Mouse (Mus musculus): ENCODE measurements around the gene Ppp1r14b. TPM values are rescaled to one million over a fixed set of nuclear protein-coding genes. Genes with fewer than 3 reads are reported as not detected.
A peak's percentile ranks its signal among the peaks of the same experiment; 100 is the strongest.

Ppp1r14b gene
- polyA plus RNA-seq (2011; ENCODE audit: insufficient read depth, insufficient read length, low read depth, missing spikeins): 151 and 166 TPM in 2 replicates

DNA sequence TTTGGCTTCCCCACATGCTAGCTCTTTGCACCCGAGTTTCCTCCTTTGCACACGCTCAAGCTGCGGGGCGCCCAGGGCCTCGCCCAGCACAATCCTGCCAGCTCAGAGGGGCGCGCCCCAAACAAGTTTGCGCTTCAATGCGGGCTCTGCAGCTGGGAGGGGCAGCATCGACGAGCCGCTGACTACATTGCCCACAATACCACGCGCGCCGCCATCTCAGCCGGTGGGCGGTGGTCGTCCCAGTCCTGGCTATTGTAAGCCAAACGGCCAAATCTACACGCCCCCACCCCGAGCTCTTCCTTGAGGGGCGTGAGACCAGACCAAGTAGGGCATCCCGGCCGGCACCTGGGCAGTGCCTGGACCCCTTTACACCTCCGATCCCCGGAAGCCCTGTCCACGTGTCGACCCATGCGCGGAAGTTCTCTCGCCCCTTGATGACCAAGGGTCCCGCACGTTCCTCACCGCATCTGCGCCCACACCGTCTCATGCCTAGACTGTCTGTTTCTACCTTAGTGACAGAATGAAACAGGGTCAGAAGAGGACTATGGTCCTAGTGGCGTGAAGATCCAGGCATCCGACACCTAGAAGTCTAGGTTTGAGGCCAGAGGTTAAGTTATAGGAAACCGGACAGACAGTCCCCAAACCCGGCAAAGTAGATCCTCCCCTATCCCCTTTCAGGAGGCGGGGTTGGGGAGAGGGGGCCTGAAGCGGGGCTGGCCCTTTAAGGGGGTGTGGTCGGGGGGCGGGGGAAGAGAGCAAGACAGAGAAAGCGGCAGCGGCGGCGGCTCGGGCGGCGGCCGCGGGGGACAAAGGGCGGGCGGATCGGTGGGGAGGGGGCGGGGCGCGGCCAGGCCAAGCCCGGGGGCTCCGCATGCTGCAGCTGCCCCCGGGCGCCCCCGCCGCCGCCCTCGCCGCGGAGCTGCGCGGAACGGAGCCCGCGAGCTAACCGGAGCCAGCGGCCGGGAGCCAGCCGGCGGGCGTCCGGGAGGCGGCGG lies at the start of gene Ppp1r14b:
Gene Ppp1r14b, plus strand, starts transcription at position 758 of the 995 bp plus-strand sequence.
- peaks cover 9% of the 10 kb centered on the region for H3K4me1 ChIP-seq (ENCODE audit: control insufficient read depth, insufficient read depth, low read length)
- peak within 1 kb of the TSS; percentile 41 for H3K9ac ChIP-seq (ENCODE audit: low read depth, poor library complexity, severe bottlenecking)

DNA sequence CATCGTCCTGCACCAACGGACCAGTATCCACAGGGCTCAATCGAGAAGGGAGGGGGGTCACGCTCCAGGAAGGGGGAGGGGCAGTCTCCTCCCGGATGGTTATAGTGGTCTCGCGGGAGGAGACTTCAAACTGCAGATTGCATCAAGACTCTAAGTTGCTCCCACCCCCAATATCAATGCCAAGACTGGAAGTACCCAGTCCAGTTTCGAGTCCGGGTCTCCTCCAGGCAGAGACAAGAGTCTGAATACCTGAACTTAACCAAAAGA lies 49.5 kb upstream of the Ppp1r14b start, which contains the start of gene Catsperz:
Gene Catsperz, minus strand, starts transcription at position 74 of the 267 bp plus-strand sequence.
- TF ChIP-seq EP300 (IDR thresholded peaks at IDR 0.05; ENCODE audit: insufficient read depth, low read depth, low read length) (no peak), CTCF (IDR thresholded peaks at IDR 0.05; ENCODE audit: low read depth, low read length) (no peak), POLR2A (IDR thresholded peaks at IDR 0.05; ENCODE audit: insufficient read depth, low read length) (no peak)
- H3K36me3 ChIP-seq (ENCODE audit: control insufficient read depth, insufficient read depth, low read length, poor library complexity, severe bottlenecking): no peaks in the 10 kb centered on the region
- no peaks in the 10 kb centered on the region for H3K27me3 ChIP-seq (ENCODE audit: control insufficient read depth, insufficient read depth, low read length, poor library complexity, severe bottlenecking)
- peak within 1 kb of the TSS; percentile 35 for H3K9ac ChIP-seq (ENCODE audit: low read depth, poor library complexity, severe bottlenecking)
- peak within 1 kb of the TSS; percentile 49 for H3K4me3 ChIP-seq (ENCODE audit: low read depth, low read length)
- H3K4me1 ChIP-seq (ENCODE audit: control insufficient read depth, insufficient read depth, low read length): peaks cover 2% of the 10 kb centered on the region
- no peaks in the 10 kb centered on the region for H3K9me3 ChIP-seq (replicated peaks; ENCODE audit: control insufficient read depth, insufficient read depth, low read length, poor library complexity, severe bottlenecking)
- no peak within 1 kb of the TSS for H3K27ac ChIP-seq (ENCODE audit: insufficient read depth, low read length)

More for the DNA sequence above, at the start of gene Ppp1r14b:
- TF ChIP-seq POLR2A (IDR thresholded peaks at IDR 0.05; ENCODE audit: insufficient read depth, low read length) (peak; percentile 31), CTCF (IDR thresholded peaks at IDR 0.05; ENCODE audit: low read depth, low read length) (no peak), EP300 (IDR thresholded peaks at IDR 0.05; ENCODE audit: insufficient read depth, low read depth, low read length) (0 out of 2 replicates have a peak, but pooled peaks have one; percentile 41)
- H3K27ac ChIP-seq (ENCODE audit: insufficient read depth, low read length): peak within 1 kb of the TSS; percentile 64
- peaks cover 14% of the 10 kb centered on the region for H3K36me3 ChIP-seq (ENCODE audit: control insufficient read depth, insufficient read depth, low read length, poor library complexity, severe bottlenecking)
- H3K9me3 ChIP-seq (replicated peaks; ENCODE audit: control insufficient read depth, insufficient read depth, low read length, poor library complexity, severe bottlenecking): no peaks in the 10 kb centered on the region
- H3K4me3 ChIP-seq (ENCODE audit: low read depth, low read length): peak within 1 kb of the TSS; percentile 96
- H3K27me3 ChIP-seq (ENCODE audit: control insufficient read depth, insufficient read depth, low read length, poor library complexity, severe bottlenecking): no peaks in the 10 kb centered on the region

DNA sequence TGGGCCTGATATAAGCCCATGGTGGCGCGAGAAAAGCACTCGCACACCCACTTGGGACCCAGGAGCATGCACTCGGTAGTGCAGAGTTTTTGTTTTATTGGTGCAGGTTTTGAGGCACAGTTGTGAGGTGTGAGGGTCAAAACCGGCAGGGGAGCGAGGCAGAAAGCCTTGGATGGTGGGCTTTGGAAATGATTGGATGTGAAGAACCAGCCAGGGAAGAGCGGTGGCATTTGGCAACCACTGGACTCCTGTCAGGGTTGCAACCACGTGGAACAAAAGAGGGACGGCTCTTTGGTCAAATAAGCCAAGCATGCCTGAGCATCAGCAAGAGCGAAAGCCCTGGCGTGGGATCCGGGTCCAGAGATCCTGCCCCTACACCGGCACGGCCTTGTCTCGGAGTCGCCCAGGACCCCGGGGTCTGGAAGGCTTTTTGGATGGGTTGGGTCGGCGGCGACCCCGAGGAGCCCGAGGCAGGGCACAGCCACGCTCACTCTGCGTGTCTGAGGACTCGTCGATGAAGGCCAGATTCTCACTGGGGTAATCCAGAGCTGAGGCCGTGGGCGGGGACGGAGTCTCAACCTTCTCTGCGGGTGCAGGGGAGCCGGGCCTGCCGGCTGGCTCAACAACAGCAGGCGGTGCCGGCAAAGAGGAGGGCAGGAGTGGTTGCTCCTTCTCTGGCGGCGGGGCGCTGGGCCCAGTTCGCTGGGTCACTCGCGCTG lies 49.0 kb upstream of the Ppp1r14b start:
- Histone ChIP-seq H3K36me3 (ENCODE audit: control insufficient read depth, insufficient read depth, low read length, poor library complexity, severe bottlenecking) (no peaks in the 10 kb centered on the region), H3K4me1 (ENCODE audit: control insufficient read depth, insufficient read depth, low read length) (peaks cover 2% of the 10 kb centered on the region), H3K27ac (ENCODE audit: insufficient read depth, low read length) (no peak overlapping the region), H3K9me3 (replicated peaks; ENCODE audit: control insufficient read depth, insufficient read depth, low read length, poor library complexity, severe bottlenecking) (no peaks in the 10 kb centered on the region), H3K27me3 (ENCODE audit: control insufficient read depth, insufficient read depth, low read length, poor library complexity, severe bottlenecking) (no peaks in the 10 kb centered on the region), H3K9ac (ENCODE audit: low read depth, poor library complexity, severe bottlenecking) (peak overlapping the region; percentile 35), H3K4me3 (ENCODE audit: low read depth, low read length) (peak overlapping the region; percentile 49)
- TF ChIP-seq CTCF (IDR thresholded peaks at IDR 0.05; ENCODE audit: low read depth, low read length): no peak
- no peak for TF ChIP-seq POLR2A (IDR thresholded peaks at IDR 0.05; ENCODE audit: insufficient read depth, low read length)
- no peak for TF ChIP-seq EP300 (IDR thresholded peaks at IDR 0.05; ENCODE audit: insufficient read depth, low read depth, low read length)

GRCm38 (mm10) chr19:6926559-6927255 lies 48.1 kb upstream of the Ppp1r14b start:
- Histone ChIP-seq H3K4me1 (ENCODE audit: control insufficient read depth, insufficient read depth, low read length) (peaks cover 4% of the 10 kb centered on the region), H3K9ac (ENCODE audit: low read depth, poor library complexity, severe bottlenecking) (no peak overlapping the region), H3K27ac (ENCODE audit: insufficient read depth, low read length) (no peak overlapping the region), H3K4me3 (ENCODE audit: low read depth, low read length) (no peak overlapping the region), H3K9me3 (replicated peaks; ENCODE audit: control insufficient read depth, insufficient read depth, low read length, poor library complexity, severe bottlenecking) (no peaks in the 10 kb centered on the region), H3K27me3 (ENCODE audit: control insufficient read depth, insufficient read depth, low read length, poor library complexity, severe bottlenecking) (no peaks in the 10 kb centered on the region), H3K36me3 (ENCODE audit: control insufficient read depth, insufficient read depth, low read length, poor library complexity, severe bottlenecking) (no peaks in the 10 kb centered on the region)
- TF ChIP-seq CTCF (IDR thresholded peaks at IDR 0.05; ENCODE audit: low read depth, low read length): no peak
- TF ChIP-seq POLR2A (IDR thresholded peaks at IDR 0.05; ENCODE audit: insufficient read depth, low read length): no peak
- TF ChIP-seq EP300 (IDR thresholded peaks at IDR 0.05; ENCODE audit: insufficient read depth, low read depth, low read length): no peak

DNA sequence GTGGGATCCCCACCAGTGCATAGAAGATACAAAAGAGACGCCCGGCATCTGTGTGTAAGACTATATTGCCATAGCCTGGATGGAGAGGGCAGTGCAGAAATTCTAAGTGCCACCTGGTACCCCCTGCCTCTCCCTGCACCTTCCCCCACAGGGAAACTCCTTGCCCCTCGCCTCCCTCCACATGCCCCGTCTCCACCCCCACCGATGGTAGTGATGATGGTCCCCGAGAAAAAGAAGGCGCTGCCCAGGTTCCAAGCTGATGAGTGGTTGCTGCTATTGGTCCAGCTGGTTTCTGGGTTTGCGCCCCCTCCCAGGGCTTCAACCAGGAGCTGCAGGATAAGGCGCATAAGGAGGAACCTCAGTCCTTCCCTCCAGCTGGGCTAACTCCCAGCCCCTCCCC lies 46.7 kb upstream of the Ppp1r14b start:
- Histone ChIP-seq H3K9ac (ENCODE audit: low read depth, poor library complexity, severe bottlenecking) (no peak overlapping the region), H3K27ac (ENCODE audit: insufficient read depth, low read length) (no peak overlapping the region), H3K4me3 (ENCODE audit: low read depth, low read length) (no peak overlapping the region), H3K9me3 (replicated peaks; ENCODE audit: control insufficient read depth, insufficient read depth, low read length, poor library complexity, severe bottlenecking) (no peaks in the 10 kb centered on the region), H3K27me3 (ENCODE audit: control insufficient read depth, insufficient read depth, low read length, poor library complexity, severe bottlenecking) (no peaks in the 10 kb centered on the region), H3K36me3 (ENCODE audit: control insufficient read depth, insufficient read depth, low read length, poor library complexity, severe bottlenecking) (no peaks in the 10 kb centered on the region), H3K4me1 (ENCODE audit: control insufficient read depth, insufficient read depth, low read length) (peaks cover 2% of the 10 kb centered on the region)
- TF ChIP-seq POLR2A (IDR thresholded peaks at IDR 0.05; ENCODE audit: insufficient read depth, low read length) (no peak), EP300 (IDR thresholded peaks at IDR 0.05; ENCODE audit: insufficient read depth, low read depth, low read length) (no peak), CTCF (IDR thresholded peaks at IDR 0.05; ENCODE audit: low read depth, low read length) (no peak)

Measured in ES-Bruce4 (cell line).